19 mouse cellular contexts compared by ENCODE assay signal in the genomic region with DNA sequence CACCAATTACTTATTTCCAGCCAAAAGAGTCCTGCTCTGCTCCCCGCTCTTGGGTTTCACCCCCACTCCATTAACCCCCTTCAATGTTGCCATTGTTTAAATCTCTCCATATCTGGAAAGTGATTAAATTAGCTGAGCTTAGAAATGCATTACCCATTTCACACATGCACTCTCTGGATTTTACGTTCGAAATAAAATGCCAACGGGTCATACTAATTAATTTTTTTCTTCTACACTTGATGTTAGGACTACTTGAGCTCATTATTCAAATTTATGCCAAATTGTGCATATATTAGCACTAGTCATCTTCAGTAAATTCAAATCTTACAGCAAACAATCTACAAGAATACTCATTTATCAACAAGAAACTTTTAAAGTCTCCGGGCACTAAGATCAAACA.
"Had no signal": no experiment of that assay in that cellular context is flagged by ENCODE, and none has a peak within 500 bp of the region (broad histone marks: within the 10 kb centered on the region; RNA-seq: fewer than 3 reads in every experiment).

No protein-coding gene starts in this region.

- H3K36me3 ChIP-seq: lung, embryonic 15.5 days; neural tube, embryonic 12.5 days had no signal

- H3K4me3 ChIP-seq: lung, embryonic 15.5 days; megakaryocyte, embryonic 14.5 days; midbrain, embryonic 13.5 days; neural tube, embryonic 12.5 days had no signal

- DNase-seq: liver, postnatal 0 days; lung, adult 2 months; lung, postnatal 14 days; lung, postnatal 36 days; retina, postnatal 1 day; right cerebral cortex, adult 18-20 months; right cerebral cortex, postnatal 25 days; right cerebral cortex, postnatal 4 days; spleen, adult 18-20 months; thymus, adult 18-20 months; thymus, postnatal 14 days; thymus, postnatal 36 days had no signal

- H3K9me3 ChIP-seq: lung, embryonic 15.5 days; megakaryocyte, embryonic 14.5 days; midbrain, embryonic 13.5 days; neural tube, embryonic 12.5 days had no signal

- H3K27ac ChIP-seq: lung, embryonic 15.5 days; macrophage; midbrain, embryonic 13.5 days; neural tube, embryonic 12.5 days had no signal

- H3K4me1 ChIP-seq: lung, embryonic 15.5 days; megakaryocyte, embryonic 14.5 days; neural tube, embryonic 12.5 days had no signal

- ATAC-seq: liver, postnatal 0 days; lung, postnatal 0 days; midbrain, embryonic 13.5 days had no signal

- H3K9ac ChIP-seq: liver, postnatal 0 days; lung, embryonic 15.5 days; midbrain, embryonic 13.5 days; neural tube, embryonic 12.5 days had no signal

- H3K4me2 ChIP-seq: lung, embryonic 15.5 days; midbrain, embryonic 11.5 days; midbrain, embryonic 13.5 days; neural tube, embryonic 12.5 days had no signal

- H3K27me3 ChIP-seq: lung, embryonic 15.5 days; megakaryocyte, embryonic 14.5 days; midbrain, embryonic 13.5 days; neural tube, embryonic 12.5 days had no signal
